Mouse (Mus musculus) CH12.LX (cell line): ENCODE data around the gene Scml4. TPM values are rescaled to one million over a fixed set of nuclear protein-coding genes. Genes with fewer than 3 reads are reported as not detected.
A peak's percentile ranks its signal among the peaks of the same experiment; 100 is the strongest.

Source experiments
- DNase-seq: peaks from one replicate; pipeline ENCODE4 v3.0.0-alpha.2; 2013; ENCODE audit errors: extremely low read depth
- H3K27ac ChIP-seq: 2 replicates; pipeline ENCODE4 v1.5.1; 2012; ENCODE audit warnings: low read depth, mild to moderate bottlenecking, control low read depth, moderate library complexity; ENCODE audit not compliant: insufficient read depth
- H3K27me3 ChIP-seq: replicated peaks from 2 replicates; pipeline ENCODE3; 2012; ENCODE audit warnings: inconsistent platforms
- H3K36me3 ChIP-seq, 2 experiments: replicated peaks in 1 of 2; 2 replicates each; pipeline versions ENCODE3 to v1.6.1; 2012; ENCODE audit warnings: inconsistent platforms in 1 of 2, low read length in 1 of 2, mild to moderate bottlenecking in 1 of 2, mixed read lengths in 1 of 2, moderate library complexity in 1 of 2; ENCODE audit not compliant: control insufficient read depth in 1 of 2, insufficient read depth in 1 of 2
- H3K4me1 ChIP-seq, 2 experiments: 2 replicates each; pipeline ENCODE4 v1.6.1; 2012; ENCODE audit warnings: inconsistent platforms in 1 of 2, moderate library complexity in 1 of 2; ENCODE audit not compliant: insufficient read depth in 2 of 2, control insufficient read depth in 1 of 2
- H3K4me2 ChIP-seq: 2 replicates; pipeline ENCODE4 v1.6.1; 2012; ENCODE audit warnings: low read depth, mild to moderate bottlenecking, control low read depth; ENCODE audit not compliant: poor library complexity, insufficient read depth, severe bottlenecking
- H3K4me3 ChIP-seq, 3 experiments: fragments of 150-350 bp in 1 of 3; sonication (generic) in 1 of 3; replicated peaks in 1 of 3; 2 replicates each; pipeline versions ENCODE3 to v1.5.1; 2011 to 2012; ENCODE audit warnings: low read depth in 2 of 3, low read length in 2 of 3, mild to moderate bottlenecking in 2 of 3, moderate library complexity in 2 of 3, control low read depth in 1 of 3, improper control_type of control experiment in 1 of 3, inconsistent platforms in 1 of 3, mixed read lengths in 1 of 3; ENCODE audit not compliant: poor library complexity in 1 of 3
- H3K79me2 ChIP-seq: replicated peaks from 2 replicates; pipeline ENCODE4 v1.6.1; 2012; ENCODE audit warnings: mild to moderate bottlenecking, moderate library complexity; ENCODE audit not compliant: control insufficient read depth, poor library complexity, insufficient read depth, severe bottlenecking; ENCODE audit errors: extremely low read depth
- H3K9ac ChIP-seq: 2 replicates; pipeline ENCODE4 v1.6.1; 2012; ENCODE audit warnings: low read depth, mild to moderate bottlenecking, control low read depth, moderate library complexity; ENCODE audit not compliant: insufficient read depth
- H3K9me3 ChIP-seq: replicated peaks from 2 replicates; pipeline ENCODE3; 2012; ENCODE audit warnings: low read length, inconsistent platforms, mixed read lengths
- BHLHE40 ChIP-seq: IDR thresholded peaks from 2 replicates; pipeline ENCODE4 v1.6.1; 2011; ENCODE audit warnings: mild to moderate bottlenecking, low read depth, low read length, improper control_type of control experiment
- CHD1 ChIP-seq: IDR thresholded peaks from 2 replicates; pipeline ENCODE4 v1.6.1; 2012; ENCODE audit warnings: low read depth, low read length, improper control_type of control experiment, inconsistent platforms
- CTCF ChIP-seq, 2 experiments: IDR thresholded peaks in 1 of 2; conservative IDR thresholded peaks in 1 of 2; 2 replicates each; pipeline ENCODE4 v1.5.1; 2011 to 2012; ENCODE audit warnings: low read depth in 2 of 2, low read length in 2 of 2, improper control_type of control experiment in 1 of 2, inconsistent platforms in 1 of 2, mild to moderate bottlenecking in 1 of 2, moderate library complexity in 1 of 2
- E2F4 ChIP-seq: IDR thresholded peaks from 2 replicates; pipeline ENCODE4 v1.6.1; 2011; ENCODE audit warnings: low read depth, low read length, improper control_type of control experiment; ENCODE audit not compliant: insufficient replicate concordance
- ELF1 ChIP-seq: IDR thresholded peaks from 2 replicates; pipeline ENCODE4 v1.6.1; 2014; ENCODE audit warnings: low read depth, mild to moderate bottlenecking, inconsistent platforms, low read length, improper control_type of control experiment
- HCFC1 ChIP-seq: IDR thresholded peaks from 2 replicates; pipeline ENCODE4 v1.6.1; 2012; ENCODE audit warnings: low read depth, mild to moderate bottlenecking, inconsistent platforms, low read length, improper control_type of control experiment
- IRF4 ChIP-seq: IDR thresholded peaks from 2 replicates; pipeline ENCODE4 v1.6.1; 2014; ENCODE audit warnings: low read depth, mild to moderate bottlenecking, inconsistent platforms, low read length, improper control_type of control experiment
- JUND ChIP-seq: conservative IDR thresholded peaks from 2 replicates; pipeline ENCODE4 v1.6.1; 2011; ENCODE audit warnings: low read depth, low read length, improper control_type of control experiment
- KAT2A ChIP-seq: IDR thresholded peaks from 2 replicates; pipeline ENCODE4 v1.6.1; 2012; ENCODE audit warnings: low read length, improper control_type of control experiment, inconsistent platforms; ENCODE audit not compliant: insufficient replicate concordance
- MAFK ChIP-seq: IDR thresholded peaks from 2 replicates; pipeline ENCODE4 v1.6.1; 2011; ENCODE audit warnings: low read length, improper control_type of control experiment; ENCODE audit not compliant: insufficient replicate concordance
- MEF2A ChIP-seq: IDR thresholded peaks from 2 replicates; pipeline ENCODE4 v1.6.1; 2014; ENCODE audit warnings: low read depth, mild to moderate bottlenecking, inconsistent platforms, low read length, improper control_type of control experiment, borderline replicate concordance
- MXI1 ChIP-seq: IDR thresholded peaks from 2 replicates; pipeline ENCODE4 v1.6.1; 2011; ENCODE audit warnings: mild to moderate bottlenecking, low read depth, low read length, improper control_type of control experiment
- NELFE ChIP-seq: IDR thresholded peaks from 2 replicates; pipeline ENCODE4 v1.6.1; 2011; ENCODE audit warnings: low read depth, low read length, improper control_type of control experiment
- PAX5 ChIP-seq: IDR thresholded peaks from 2 replicates; pipeline ENCODE4 v1.6.1; 2012; ENCODE audit warnings: low read length, inconsistent platforms, mixed read lengths
- POLR2A ChIP-seq: IDR thresholded peaks from 2 replicates; pipeline ENCODE4 v1.6.1; 2011; ENCODE audit warnings: low read depth, mild to moderate bottlenecking, improper control_type of control experiment, low read length
- POLR2AphosphoS2 ChIP-seq: IDR thresholded peaks from 2 replicates; pipeline ENCODE4 v1.6.1; 2011; ENCODE audit warnings: low read depth, low read length, improper control_type of control experiment
- RAD21 ChIP-seq: IDR thresholded peaks from 2 replicates; pipeline ENCODE4 v1.6.1; 2011; ENCODE audit warnings: low read depth, mild to moderate bottlenecking, low read length, improper control_type of control experiment, moderate library complexity
- SMC3 ChIP-seq: IDR thresholded peaks from 2 replicates; pipeline ENCODE4 v1.6.1; 2011; ENCODE audit warnings: low read depth, low read length, improper control_type of control experiment
- TBP ChIP-seq: conservative IDR thresholded peaks from 2 replicates; pipeline ENCODE4 v1.6.1; 2011; ENCODE audit warnings: low read depth, low read length, improper control_type of control experiment
- UBTF ChIP-seq: IDR thresholded peaks from 2 replicates; pipeline ENCODE4 v1.6.1; 2012; ENCODE audit warnings: low read depth, mild to moderate bottlenecking, inconsistent platforms, low read length, improper control_type of control experiment, moderate library complexity
- USF1 ChIP-seq: IDR thresholded peaks from 2 replicates; pipeline ENCODE4 v1.6.1; 2014; ENCODE audit warnings: low read depth, mild to moderate bottlenecking, inconsistent platforms, low read length, improper control_type of control experiment
- USF2 ChIP-seq: conservative IDR thresholded peaks from 2 replicates; pipeline ENCODE4 v1.6.1; 2011; ENCODE audit warnings: low read depth, low read length, improper control_type of control experiment
- ZC3H11A ChIP-seq: IDR thresholded peaks from 2 replicates; pipeline ENCODE4 v1.6.1; 2012; ENCODE audit warnings: low read depth, mild to moderate bottlenecking, inconsistent platforms, low read length, improper control_type of control experiment
- ZMIZ1 ChIP-seq: IDR thresholded peaks from 2 replicates; pipeline ENCODE4 v1.6.1; 2012; ENCODE audit warnings: low read depth, mild to moderate bottlenecking, inconsistent platforms, low read length, improper control_type of control experiment
- ZNF384 ChIP-seq: IDR thresholded peaks from 2 replicates; pipeline ENCODE4 v1.6.1; 2012; ENCODE audit warnings: low read depth, low read length, improper control_type of control experiment, inconsistent platforms
- dilution Hi-C: fragments of 300-500 bp; cut with MboI; formaldehyde crosslinking; loops from 2 replicates; pipeline ENCODE4 v1.14.3; 2020; ENCODE audit warnings: low sequenced_read_pairs; ENCODE audit not compliant: extremely low pct_unique_long_range_greater_than_20kb, extremely low pct_ligation_motif_present
- in situ Hi-C: fragments of 300-500 bp; cut with MboI; formaldehyde crosslinking; loops from 3 replicates; pipeline ENCODE4 v1.14.3; 2019; ENCODE audit warnings: low sequenced_read_pairs, low pct_ligation_motif_present, low pct_unique_long_range_greater_than_20kb, mixed read lengths
- polyA plus RNA-seq: library from polyadenylated mRNA; unstranded; fragments of >175 nt; gene quantifications from 2 replicates; pipeline ENCODE4 v1.2.1, GENCODE M21; 2012; ENCODE audit warnings: low read depth; ENCODE audit not compliant: insufficient read length
- total RNA-seq, 2 experiments: library from RNA; depleted of rRNA; stranded (reverse); fragments of 300-350 nt in 1 of 2; fragments of >200 nt in 1 of 2; gene quantifications; 2 replicates each; pipeline ENCODE4 v1.2.3; 2012 to 2014

The Scml4 gene
- total and polyA plus RNA-seq, 3 experiments = 2.7 to 3.3 (median 3.0) TPM

GRCm38 (mm10) chr10:42941697-42942221 lies 81.6 kb downstream of the Scml4 start:
- DNase-seq = peak; percentile 34
- Histone ChIP-seq H3K9ac (no peak overlapping the region), H3K4me1 (peaks cover 0 to 13% of the 10 kb centered on the region in 2 experiments; a peak in 3 of 4 replicates), H3K79me2 (no peaks in the 10 kb centered on the region), H3K4me2 (no peak overlapping the region), H3K9me3 (no peaks in the 10 kb centered on the region), H3K36me3 (no peaks in the 10 kb centered on the region), H3K27ac (no peak overlapping the region), H3K4me3 (no peak overlapping the region), H3K27me3 (no peaks in the 10 kb centered on the region)
- dilution Hi-C loops = no loop called here
- peak; percentile 83 for TF ChIP-seq RAD21
- TF ChIP-seq SMC3 = peak; percentile 76
- no peak; the same call in 1 of the 2 replicates for TF ChIP-seq ZC3H11A
- TF ChIP-seq CTCF (conservative IDR thresholded peaks at IDR 0.05 in 1 of 2, IDR thresholded peaks at IDR 0.05 in 1 of 2; ENCODE audit: low read depth in 2 of 2, low read length in 2 of 2) = peak in 1 of 2 experiments; percentile 71; a peak in 2 of 4 replicates
- TF ChIP-seq MEF2A = no peak
- TF ChIP-seq ZMIZ1 = no peak
- in situ Hi-C loops = loop anchor here (25.0 kb wide), 1 partner anchor 229 kb away; no protein-coding TSS in a partner anchor

GRCm38 (mm10) chr10:42942300-42942699 lies 82.1 kb downstream of the Scml4 start:
- no peak for TF ChIP-seq KAT2A
- no peak for TF ChIP-seq CHD1
- TF ChIP-seq HCFC1 = no peak
- TF ChIP-seq MAFK = no peak
- peak; percentile 48 to 59 for TF ChIP-seq CTCF (conservative IDR thresholded peaks at IDR 0.05 in 1 of 2, IDR thresholded peaks at IDR 0.05 in 1 of 2; ENCODE audit: low read depth in 2 of 2, low read length in 2 of 2)
- no peak for TF ChIP-seq UBTF
- TF ChIP-seq USF2 = no peak

GRCm38 (mm10) chr10:42945316-42945715 lies 85.1 kb downstream of the Scml4 start:
- Histone ChIP-seq H3K4me2 (no peak overlapping the region), H3K36me3 (peaks cover 0 to 7% of the 10 kb centered on the region in 2 experiments), H3K27ac (no peak overlapping the region), H3K4me3 (no peak overlapping the region), H3K27me3 (no peaks in the 10 kb centered on the region), H3K4me1 (peaks cover 0 to 10% of the 10 kb centered on the region in 2 experiments; a peak in 2 of 4 replicates), H3K79me2 (no peaks in the 10 kb centered on the region), H3K9ac (no peak overlapping the region), H3K9me3 (no peaks in the 10 kb centered on the region)
- no peak for DNase-seq
- dilution Hi-C loops = no loop called here
- in situ Hi-C loops = loop anchor here (25.0 kb wide), 1 partner anchor 233 kb away; no protein-coding TSS in a partner anchor
- TF ChIP-seq POLR2AphosphoS2 (no peak), ZNF384 (no peak), MXI1 (no peak), TBP (no peak), USF2 (no peak), NELFE (no peak), JUND (no peak), RAD21 (no peak), BHLHE40 (no peak), POLR2A (no peak), USF1 (no peak), ZMIZ1 (no peak), E2F4 (no peak), ELF1 (no peak), PAX5 (no peak), CTCF (conservative IDR thresholded peaks at IDR 0.05 in 1 of 2, IDR thresholded peaks at IDR 0.05 in 1 of 2; ENCODE audit: low read depth in 2 of 2, low read length in 2 of 2) (no peak), IRF4 (no peak)

More at GRCm38 (mm10) chr10:42942300-42942699, 82.1 kb downstream of the Scml4 start:
- no peak for DNase-seq
- in situ Hi-C loops = loop anchor here (25.0 kb wide), 1 partner anchor 230 kb away; no protein-coding TSS in a partner anchor
- no peak overlapping the region for H3K9ac ChIP-seq
- no peaks in the 10 kb centered on the region for H3K79me2 ChIP-seq
- no peaks in the 10 kb centered on the region for H3K27me3 ChIP-seq
- H3K4me3 ChIP-seq = no peak overlapping the region
- H3K9me3 ChIP-seq = no peaks in the 10 kb centered on the region
- dilution Hi-C loops = no loop called here
- H3K27ac ChIP-seq = no peak overlapping the region
- peaks cover 0 to 3% of the 10 kb centered on the region in 2 experiments for H3K36me3 ChIP-seq
- H3K4me1 ChIP-seq = peaks cover 0 to 13% of the 10 kb centered on the region in 2 experiments; a peak in 3 of 4 replicates
- no peak overlapping the region for H3K4me2 ChIP-seq
